Mouse (Mus musculus) kidney, adult 2 months (tissue): ENCODE results near the gene Rrm1. TPM values are rescaled to one million over a fixed set of nuclear protein-coding genes. Genes with fewer than 3 reads are reported as not detected.
"Not testable (repeated sequence)": the region's sequence is repeated elsewhere in the genome, so short reads cannot be mapped to it uniquely, and the experiment has no call there.

Experiments
- DNase-seq: peaks from one replicate; pipeline ENCODE4 v3.0.0; 2021
- H3K27ac ChIP-seq: fragments of 200-500 bp; 2 replicates; pipeline ENCODE4 v1.5.1; 2012; ENCODE audit warnings: low read depth, low read length, control low read depth, inconsistent platforms; ENCODE audit not compliant: insufficient read depth
- H3K27me3 ChIP-seq: fragments of 200-500 bp; replicated peaks from 2 replicates; pipeline ENCODE4 v1.6.1; 2012; ENCODE audit warnings: mild to moderate bottlenecking, moderate library complexity, low read length, inconsistent platforms; ENCODE audit not compliant: control insufficient read depth, insufficient read depth
- H3K36me3 ChIP-seq: fragments of 200-500 bp; 2 replicates; pipeline ENCODE4 v1.6.1; 2012; ENCODE audit warnings: mild to moderate bottlenecking, moderate library complexity, low read length, inconsistent platforms; ENCODE audit not compliant: control insufficient read depth, insufficient read depth
- H3K4me1 ChIP-seq: fragments of 200-500 bp; 2 replicates; pipeline ENCODE4 v1.6.1; 2011; ENCODE audit warnings: low read length; ENCODE audit not compliant: control insufficient read depth, insufficient read depth
- H3K4me3 ChIP-seq: fragments of 200-500 bp; 2 replicates; pipeline ENCODE4 v1.5.1; 2011; ENCODE audit warnings: mild to moderate bottlenecking, low read depth, low read length, control low read depth; ENCODE audit not compliant: insufficient read depth
- CTCF ChIP-seq: fragments of 200-500 bp; conservative IDR thresholded peaks from 2 replicates; pipeline ENCODE4 v1.5.1; 2011; ENCODE audit warnings: low read depth, mild to moderate bottlenecking, control low read depth, low read length, moderate library complexity, mixed read lengths; ENCODE audit not compliant: insufficient read depth, insufficient read length
- POLR2A ChIP-seq: fragments of 200-500 bp; IDR thresholded peaks from one replicate; pipeline ENCODE4 v1.6.1; 2011; ENCODE audit warnings: low read depth, low read length, control low read depth
- WGBS: fragments of 180-500 bp; shearing (Covaris S2); methylation state at CpG from one replicate; pipeline ENCODE4 v1.1.7; 2018; 5-methylcytosine and 5-hydroxymethylcytosine counted together
- polyA plus RNA-seq: library from polyadenylated mRNA; depleted of rRNA; stranded (reverse); fragments of >200 nt; gene quantifications from 2 replicates; pipeline ENCODE4 v1.2.3, GENCODE M21; 2012

Rrm1 gene
- polyA plus RNA-seq, 1 experiment: 6.3 TPM

- no peak overlapping the region for H3K27ac ChIP-seq
- no peaks in the 10 kb centered on the region for H3K27me3 ChIP-seq
- DNase-seq: no peak
- H3K4me3 ChIP-seq: no peak overlapping the region
- no peaks in the 10 kb centered on the region for H3K4me1 ChIP-seq
- TF ChIP-seq CTCF (no peak), POLR2A (no peak)
- no peaks in the 10 kb centered on the region for H3K36me3 ChIP-seq
- 55% methylated on average over 3 of the region's 3 CpGs for WGBS
These were observed 37.4 kb downstream of the Rrm1 start for GRCm38 (mm10) chr7:102478926-102479325.

GRCm38 (mm10) chr7:102479368-102480078, 38.0 kb downstream of the Rrm1 start:
- TF ChIP-seq CTCF (no peak), POLR2A (no peak)
- Histone ChIP-seq H3K27me3 (no peaks in the 10 kb centered on the region), H3K4me3 (no peak overlapping the region), H3K36me3 (no peaks in the 10 kb centered on the region), H3K27ac (peak overlapping the region; percentile 16), H3K4me1 (no peaks in the 10 kb centered on the region)
- WGBS: 44% methylated on average over 5 of the region's 5 CpGs
- peak; percentile 78 for DNase-seq

- TF ChIP-seq POLR2A: no peak
- TF ChIP-seq CTCF: no peak
- Histone ChIP-seq H3K4me3 (no peak overlapping the region), H3K27me3 (no peaks in the 10 kb centered on the region), H3K36me3 (no peaks in the 10 kb centered on the region), H3K27ac (no peak overlapping the region), H3K4me1 (no peaks in the 10 kb centered on the region)
- no peak for DNase-seq
- WGBS: 55% methylated on average over 4 of the region's 4 CpGs
These were observed 39.3 kb downstream of the Rrm1 start for GRCm38 (mm10) chr7:102480821-102481220.

DNA sequence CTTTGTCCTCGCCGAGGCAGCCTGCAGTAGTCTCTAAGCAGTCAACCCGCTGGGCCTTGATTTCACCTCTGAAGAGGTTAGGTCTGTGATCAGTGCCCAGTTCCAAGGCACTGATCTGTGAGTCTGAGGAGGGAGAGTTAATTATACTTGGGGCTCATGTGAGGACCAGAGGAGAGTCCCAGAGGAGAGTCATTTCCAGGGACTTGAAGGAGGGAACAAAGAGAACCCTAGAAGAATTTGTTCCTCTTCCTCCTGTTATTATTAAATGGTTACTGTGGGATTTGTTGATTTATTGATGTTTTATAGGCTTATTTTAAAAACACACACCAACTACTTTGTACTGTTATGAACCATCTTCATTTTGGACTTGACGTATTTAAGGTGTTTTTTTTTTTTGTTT, 40.1 kb downstream of the Rrm1 start, which contains the start of gene Olfr543:
Gene Olfr543 (minus strand): TSS at position 101 of the 400 bp plus-strand sequence.
- no peak for TF ChIP-seq CTCF
- TF ChIP-seq POLR2A: no peak
- Histone ChIP-seq H3K4me3 (no peak within 1 kb of the TSS), H3K27me3 (no peaks in the 10 kb centered on the region), H3K27ac (no peak within 1 kb of the TSS), H3K36me3 (no peaks in the 10 kb centered on the region), H3K4me1 (no peaks in the 10 kb centered on the region)
- 96% methylated on average over 4 of the region's 4 CpGs for WGBS
- DNase-seq: no peak

DNA sequence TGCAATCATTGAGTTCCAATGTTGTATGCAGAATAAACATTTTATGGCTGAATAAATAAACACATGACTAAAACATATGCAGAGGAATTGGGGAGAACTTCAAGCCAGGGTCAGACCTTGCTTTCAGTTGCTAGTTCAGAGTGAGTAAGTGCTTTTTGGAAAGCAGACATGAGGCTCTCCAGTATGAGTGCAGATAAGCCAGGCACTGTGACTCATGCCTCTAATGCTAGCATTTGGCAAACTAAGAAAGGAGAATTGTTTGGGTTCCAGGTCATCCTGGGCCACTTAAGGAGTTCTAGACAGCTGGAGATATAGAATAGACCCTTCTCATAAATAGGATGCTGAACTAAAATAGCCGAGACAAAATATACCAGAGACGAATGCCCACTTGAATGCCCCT, 42.2 kb downstream of the Rrm1 start:
- Histone ChIP-seq H3K27ac (no peak overlapping the region), H3K36me3 (no peaks in the 10 kb centered on the region), H3K4me3 (no peak overlapping the region), H3K27me3 (no peaks in the 10 kb centered on the region), H3K4me1 (no peaks in the 10 kb centered on the region)
- WGBS: 94% methylated on average over 2 of the region's 2 CpGs
- DNase-seq: no peak
- TF ChIP-seq POLR2A: no peak

DNA sequence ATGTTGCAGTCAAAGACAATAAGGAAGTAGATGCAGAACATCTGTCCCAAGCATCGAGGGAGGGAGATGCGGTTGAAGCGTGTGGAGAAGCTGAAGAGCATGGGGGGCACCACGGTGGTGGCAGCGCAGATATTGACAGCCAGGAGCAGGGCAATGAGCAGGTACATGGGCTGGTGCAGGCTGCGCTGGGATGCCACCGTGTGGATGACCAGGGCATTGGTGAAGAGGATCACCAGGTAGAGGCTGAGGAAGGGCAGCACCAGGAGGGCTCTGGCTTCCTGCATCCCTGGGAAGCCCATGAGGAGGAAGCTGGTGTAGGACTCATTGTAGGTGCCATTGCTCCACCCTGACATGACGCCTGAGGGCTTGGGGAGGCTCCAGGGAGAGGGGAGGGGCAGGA, 43.3 kb downstream of the Rrm1 start:
- DNase-seq, H3K27ac ChIP-seq, H3K36me3 ChIP-seq, H3K4me1 ChIP-seq, H3K4me3 ChIP-seq, H3K27me3 ChIP-seq: not testable (repeated sequence)
- WGBS: 73% methylated on average over 8 of the region's 8 CpGs

DNA sequence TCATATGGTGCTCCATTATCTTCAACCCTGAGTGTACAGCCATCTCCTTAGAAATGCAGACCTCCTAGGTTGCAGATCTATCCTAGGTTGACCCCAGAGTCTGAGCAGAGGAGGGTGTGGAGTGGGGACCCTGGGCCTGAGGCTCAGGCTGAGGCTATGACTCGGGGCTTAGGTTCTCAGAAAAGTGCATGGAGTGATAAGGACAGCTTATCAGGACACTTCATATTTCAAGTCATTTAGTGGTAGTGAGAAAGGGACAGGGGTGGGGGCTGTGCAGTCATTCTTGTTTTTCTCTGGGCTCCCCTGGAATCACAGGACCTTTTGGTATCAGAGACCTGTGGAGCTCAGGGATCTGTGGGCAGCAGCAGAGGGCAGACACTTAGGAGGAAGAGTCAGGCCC, 44.6 kb downstream of the Rrm1 start:
- 88% methylated on average over 1 of the region's 1 CpGs for WGBS
- TF ChIP-seq POLR2A: no peak
- H3K4me3 ChIP-seq: no peak overlapping the region
- H3K4me1 ChIP-seq: no peaks in the 10 kb centered on the region
- no peak overlapping the region for H3K27ac ChIP-seq
- no peaks in the 10 kb centered on the region for H3K27me3 ChIP-seq
- no peak for DNase-seq
- no peaks in the 10 kb centered on the region for H3K36me3 ChIP-seq

DNA sequence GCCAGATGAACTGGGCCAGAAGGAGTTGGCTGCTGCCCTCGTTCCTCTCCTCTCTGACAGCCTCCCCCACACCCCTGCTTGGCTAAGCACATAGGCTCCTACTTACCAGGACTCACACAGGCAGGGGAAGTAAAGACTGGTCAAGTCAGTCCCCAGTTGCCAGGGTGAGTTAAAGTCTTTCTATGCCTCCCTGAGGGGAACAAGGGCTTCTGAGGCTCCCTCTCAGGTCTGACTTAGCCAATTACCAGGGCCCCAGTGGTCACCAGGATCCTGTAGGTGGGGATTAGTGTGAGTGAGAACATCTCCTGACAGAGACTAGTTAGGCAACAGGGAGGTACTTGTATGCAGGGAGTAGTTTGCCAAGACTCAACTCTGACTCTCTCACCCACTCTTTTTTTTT, 46.7 kb downstream of the Rrm1 start, which contains the start of gene Olfr544:
Gene Olfr544 (minus strand): TSS at position 153 of the 400 bp plus-strand sequence.
- 48% methylated on average over 1 of the region's 1 CpGs for WGBS
- H3K27me3 ChIP-seq: no peaks in the 10 kb centered on the region
- TF ChIP-seq CTCF (no peak), POLR2A (no peak)
- H3K4me1 ChIP-seq: no peaks in the 10 kb centered on the region
- H3K4me3 ChIP-seq: no peak within 1 kb of the TSS
- no peak within 1 kb of the TSS for H3K27ac ChIP-seq
- no peaks in the 10 kb centered on the region for H3K36me3 ChIP-seq
- DNase-seq: no peak

- not testable (repeated sequence) for DNase-seq, H3K36me3 ChIP-seq, H3K4me3 ChIP-seq, H3K4me1 ChIP-seq, H3K27ac ChIP-seq, H3K27me3 ChIP-seq
- 54% methylated on average over 7 of the region's 7 CpGs for WGBS
These were observed 52.9 kb downstream of the Rrm1 start for GRCm38 (mm10) chr7:102494416-102494815.
